Mouse (Mus musculus) lung, postnatal 0 days (tissue): ENCODE results near the gene Hspa4.
A peak's percentile ranks its signal among the peaks of the same experiment; 100 is the strongest.

Source experiments
- CTCF ChIP-seq: IDR thresholded peaks from 2 replicates; pipeline ENCODE4 v1.5.1; 2016; ENCODE audit warnings: antibody characterized with exemption, mild to moderate bottlenecking
- EP300 ChIP-seq: IDR thresholded peaks from 2 replicates; pipeline ENCODE4 v1.6.1; 2016; ENCODE audit warnings: antibody characterized with exemption, mild to moderate bottlenecking, control low read depth

- no peak for TF ChIP-seq CTCF
- peak; percentile 57; the same call in 1 of the 2 replicates for TF ChIP-seq EP300
Observed at GRCm38 (mm10) chr11:53308884-53309310, 8.6 kb upstream of the Hspa4 start.
